ENCODE assay signal across 17 mouse cellular contexts in genomic region chr19:44696059-44696712, GRCm38 (mm10). TPM values are rescaled to one million over a fixed set of nuclear protein-coding genes. Genes with fewer than 3 reads are reported as not detected.
DNase-seq lines count a peak whose midpoint lies in the region; ATAC-seq lines count a peak whose summit lies in the region.
"Had no signal": no experiment of that assay in that cellular context is flagged by ENCODE, and none has a peak within 500 bp of the region (broad histone marks: within the 10 kb centered on the region; RNA-seq: fewer than 3 reads in every experiment).

No protein-coding gene starts in this region.

- H3K27ac ChIP-seq in embryonic facial prominence, embryonic 10.5 days (replicated peaks): peak overlapping the region; percentile 11; the same call in 1 of the 2 replicates
- peak overlapping the region; percentile 78 for H3K27ac ChIP-seq in hindbrain, embryonic 12.5 days
- peak overlapping the region; percentile 84 for H3K27ac ChIP-seq in neural tube, embryonic 13.5 days (replicated peaks)
- H3K27ac ChIP-seq: left cerebral cortex, adult 2 months had no signal

- no peak for ATAC-seq in hindbrain, embryonic 12.5 days (ENCODE audit: low FRiP score)
- ATAC-seq in neural tube, embryonic 13.5 days (ENCODE audit: low read depth): no peak

- peak overlapping the region; percentile 21 for H3K4me2 ChIP-seq in hindbrain, embryonic 12.5 days (replicated peaks)
- peak overlapping the region; percentile 27; the same call in 1 of the 2 replicates for H3K4me2 ChIP-seq in neural tube, embryonic 13.5 days

- H3K4me3 ChIP-seq in embryonic facial prominence, embryonic 10.5 days: no peak overlapping the region
- no peak overlapping the region for H3K4me3 ChIP-seq in hindbrain, embryonic 12.5 days
- H3K4me3 ChIP-seq in neural tube, embryonic 13.5 days: no peak overlapping the region
- H3K4me3 ChIP-seq: left cerebral cortex, adult 2 months had no signal

- peak; percentile 43 for DNase-seq in embryo, embryonic 9.5 days (ENCODE audit: extremely low spot score)
- DNase-seq in embryo, embryonic 11 days: no peak
- DNase-seq in embryonic facial prominence, embryonic 10.5 days (ENCODE audit: low spot score): no peak
- no peak for DNase-seq in left cerebral cortex, postnatal 10 days (ENCODE audit: extremely low spot score in 1 of 2, low spot score in 2 of 2)
- DNase-seq in natural killer cell, adult 2 months (ENCODE audit: low spot score in 2 of 2): no peak
- DNase-seq in right cerebral cortex, postnatal 36 days (ENCODE audit: low spot score in 2 of 2): no peak
- DNase-seq: adrenal gland, postnatal 14 days; cerebellum, postnatal 36 days; liver; right cerebral cortex, postnatal 4 days; thymus, adult 2 months had no signal

- H3K9ac ChIP-seq in hindbrain, embryonic 12.5 days: peak overlapping the region; percentile 29; the same call in 1 of the 2 replicates
- H3K9ac ChIP-seq in neural tube, embryonic 13.5 days: peak overlapping the region; percentile 56

- peaks cover 34% of the 10 kb centered on the region for H3K4me1 ChIP-seq in embryonic facial prominence, embryonic 10.5 days
- H3K4me1 ChIP-seq in hindbrain, embryonic 12.5 days: peaks cover 37% of the 10 kb centered on the region
- peaks cover 60% of the 10 kb centered on the region for H3K4me1 ChIP-seq in neural tube, embryonic 13.5 days (replicated peaks)

- no peaks in the 10 kb centered on the region for H3K36me3 ChIP-seq in embryonic facial prominence, embryonic 10.5 days (replicated peaks)
- no peaks in the 10 kb centered on the region for H3K36me3 ChIP-seq in hindbrain, embryonic 12.5 days
- no peaks in the 10 kb centered on the region for H3K36me3 ChIP-seq in neural tube, embryonic 13.5 days

- peaks cover 99% of the 10 kb centered on the region for H3K27me3 ChIP-seq in embryonic facial prominence, embryonic 10.5 days (replicated peaks; ENCODE audit: low read depth, poor library complexity, severe bottlenecking)
- peaks cover 82% of the 10 kb centered on the region for H3K27me3 ChIP-seq in hindbrain, embryonic 12.5 days
- peaks cover 90% of the 10 kb centered on the region for H3K27me3 ChIP-seq in neural tube, embryonic 13.5 days

- intact Hi-C loops in left cerebral cortex, postnatal 10 days (cut with DNase I): no loop called here

- 8% methylated on average over 8 of the region's 8 CpGs for WGBS in embryonic facial prominence, embryonic 10.5 days
- WGBS in hindbrain, embryonic 12.5 days: 12% methylated on average over 8 of the region's 8 CpGs
- WGBS in neural tube, embryonic 13.5 days: 5% methylated on average over 8 of the region's 8 CpGs

- H3K9me3 ChIP-seq in embryonic facial prominence, embryonic 10.5 days: no peaks in the 10 kb centered on the region
- no peaks in the 10 kb centered on the region for H3K9me3 ChIP-seq in hindbrain, embryonic 12.5 days (replicated peaks)
- H3K9me3 ChIP-seq in neural tube, embryonic 13.5 days: no peaks in the 10 kb centered on the region

RNA-seq across cellular contexts. Expression of gene Pax2, which starts 59.7 kb away (rescaled TPM):
- polyA plus RNA-seq in embryonic facial prominence, embryonic 10.5 days (2016; fragmentation: Nextera tagmentation; extraction: Ambion mirVana): 1.00 and 1.8 TPM in 2 replicates
- 15.1 and 18.6 TPM in 2 replicates for polyA plus RNA-seq in hindbrain, embryonic 12.5 days (2016; fragmentation: Nextera tagmentation; extraction: Ambion mirVana)
- 25.2 and 28.2 TPM in 2 replicates for polyA plus RNA-seq in neural tube, embryonic 13.5 days (2015; fragmentation: Nextera tagmentation; extraction: Ambion mirVana)
- not detected for total RNA-seq in left cerebral cortex, postnatal 10 days (2021)
- total RNA-seq: adrenal gland, postnatal 14 days; megakaryocyte, adult 5-6 weeks had no signal
- polyA plus RNA-seq: heart, embryonic 14.5 days; lung, embryonic 16.5 days had no signal

Comparison
In these comparisons a context has a peak if more than half of its experiments do, and no peak if none do; other contexts are left out.
1. H3K27ac ChIP-seq: peak in every context shown above with its lines; median percentile 84 in neural tube, embryonic 13.5 days; 78 in hindbrain, embryonic 12.5 days; 11 in embryonic facial prominence, embryonic 10.5 days.